Mouse (Mus musculus): ENCODE data around the gene Mrgprd.

DNA sequence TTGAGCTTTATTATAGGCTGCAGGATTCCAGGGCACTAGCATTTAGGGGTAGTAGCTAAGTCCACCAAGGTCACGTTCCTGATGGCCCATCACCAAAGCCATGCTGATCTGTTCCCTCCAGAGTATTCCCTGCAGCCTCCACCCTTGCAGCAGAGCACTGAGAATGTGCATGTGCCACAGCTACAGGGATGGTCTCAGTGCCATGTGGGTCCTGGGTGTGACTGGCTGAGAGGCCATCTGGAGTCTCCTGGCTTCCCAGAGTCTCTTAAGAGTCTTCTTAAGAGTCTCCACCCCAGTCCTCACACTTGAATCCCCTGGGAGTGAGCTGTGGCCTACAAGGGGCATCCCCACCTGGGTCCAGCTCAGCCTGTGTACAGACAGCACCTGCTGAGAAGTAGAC is 4.8 kb upstream of the Mrgprd start:
- TF ChIP-seq POLR2AphosphoS2 (IDR thresholded peaks at IDR 0.05; ENCODE audit: insufficient read length, low read depth): no peak
- no peak for TF ChIP-seq POLR2A (IDR thresholded peaks at IDR 0.05; ENCODE audit: insufficient read length, low read depth)
- TF ChIP-seq MAX (IDR thresholded peaks at IDR 0.05; ENCODE audit: low read depth): no peak
- no peak for TF ChIP-seq CEBPB (IDR thresholded peaks at IDR 0.05; ENCODE audit: insufficient read depth, poor library complexity, severe bottlenecking)
- TF ChIP-seq USF1 (IDR thresholded peaks at IDR 0.05; ENCODE audit: low read depth): no peak

All from myocyte (in vitro differentiated cells).